Mouse (Mus musculus) liver, postnatal 0 days (tissue): ENCODE measurements around the gene Hsd17b10. TPM values are rescaled to one million over a fixed set of nuclear protein-coding genes. Genes with fewer than 3 reads are reported as not detected.

Source experiments
- ATAC-seq: fragments of 200-750 bp; cut with Nextera tagmentation; 2 replicates; pipeline ENCODE4 v1.8.0; 2017; ENCODE audit warnings: mild to moderate bottlenecking, moderate library complexity
- DNase-seq: peaks from one replicate; pipeline ENCODE4 v3.0.0-alpha.2; 2016
- H3K27ac ChIP-seq: fragments of 300-500 bp; sonication (generic); 2 replicates; pipeline ENCODE4 v1.5.1; 2014; ENCODE audit warnings: antibody characterized with exemption, moderate library complexity, mild to moderate bottlenecking, low read depth
- H3K27me3 ChIP-seq: fragments of 300-500 bp; sonication (generic); 2 replicates; pipeline ENCODE4 v1.6.1; 2014; ENCODE audit warnings: low read length, control low read depth, mixed read lengths; ENCODE audit not compliant: insufficient read depth
- H3K36me3 ChIP-seq: fragments of 300-500 bp; sonication (generic); replicated peaks from 2 replicates; pipeline ENCODE4 v1.6.1; 2014; ENCODE audit warnings: mild to moderate bottlenecking, control low read depth, low read length, moderate library complexity, mixed read lengths; ENCODE audit not compliant: insufficient read depth
- H3K4me1 ChIP-seq: fragments of 300-500 bp; sonication (generic); 2 replicates; pipeline ENCODE4 v1.6.1; 2014; ENCODE audit warnings: antibody characterized with exemption, mild to moderate bottlenecking, control low read depth; ENCODE audit not compliant: insufficient read depth
- H3K4me2 ChIP-seq: fragments of 300-500 bp; sonication (generic); 2 replicates; pipeline ENCODE4 v1.6.1; 2014; ENCODE audit warnings: low read depth, mild to moderate bottlenecking, low read length, moderate library complexity, mixed read lengths
- H3K4me3 ChIP-seq: fragments of 300-500 bp; sonication (generic); 2 replicates; pipeline ENCODE4 v1.5.1; 2014; ENCODE audit warnings: low read depth, low read length
- H3K9ac ChIP-seq: fragments of 300-500 bp; sonication (generic); replicated peaks from 2 replicates; pipeline ENCODE4 v1.6.1; 2014; ENCODE audit warnings: mild to moderate bottlenecking, moderate library complexity
- H3K9me3 ChIP-seq: fragments of 300-500 bp; sonication (generic); 2 replicates; pipeline ENCODE4 v1.6.1; 2016; ENCODE audit warnings: mild to moderate bottlenecking, control low read depth, low read length, mixed read lengths
- CTCF ChIP-seq: sonication (generic); IDR thresholded peaks from 2 replicates; pipeline ENCODE4 v1.5.1; 2016; ENCODE audit warnings: antibody characterized with exemption, low read depth
- EP300 ChIP-seq: IDR thresholded peaks from 2 replicates; pipeline ENCODE4 v1.6.1; 2016; ENCODE audit warnings: antibody characterized with exemption, low read depth, mild to moderate bottlenecking
- WGBS: fragments of 180-500 bp; shearing (Covaris S2); extraction: QIAGEN DNeasy Blood & Tissue Kit; methylation state at CpG from one replicate; pipeline ENCODE4 v1.1.7; 2014; ENCODE audit not compliant: insufficient replicate concordance; 5-methylcytosine and 5-hydroxymethylcytosine counted together
- polyA plus RNA-seq: library from polyadenylated mRNA; unstranded; fragments of >200 nt; fragmentation: Nextera tagmentation; extraction: Ambion mirVana; gene quantifications from 2 replicates; pipeline ENCODE4 v1.2.1, GENCODE M21; 2015

Hsd17b10 gene
- polyA plus RNA-seq, 1 experiment from 2014 or later, result 197 TPM

GRCm38 (mm10) chrX:152015752-152016150, 14.1 kb downstream of the Hsd17b10 start:
- TF ChIP-seq CTCF, result peak; percentile 26; the same call in 1 of the 2 replicates
- TF ChIP-seq EP300, result no peak
- Histone ChIP-seq H3K9me3 (no peaks in the 10 kb centered on the region), H3K9ac (peak overlapping the region; percentile 74), H3K36me3 (no peaks in the 10 kb centered on the region), H3K27ac (peak overlapping the region; percentile 89), H3K4me2 (peak overlapping the region; percentile 81), H3K27me3 (no peaks in the 10 kb centered on the region), H3K4me1 (no peaks in the 10 kb centered on the region), H3K4me3 (peak overlapping the region; percentile 62)
- DNase-seq (no peak), ATAC-seq (peak; percentile 8; the same call in 1 of the 2 replicates)
- WGBS, result 20% methylated on average over 11 of the region's 11 CpGs

- Histone ChIP-seq H3K36me3 (no peaks in the 10 kb centered on the region), H3K27me3 (no peaks in the 10 kb centered on the region), H3K27ac (peak within 1 kb of the TSS; percentile 89), H3K4me1 (no peaks in the 10 kb centered on the region), H3K4me3 (peak within 1 kb of the TSS; percentile 62), H3K9me3 (no peaks in the 10 kb centered on the region), H3K4me2 (peak within 1 kb of the TSS; percentile 81), H3K9ac (peak within 1 kb of the TSS; percentile 74)
- ATAC-seq (peak; percentile 96), DNase-seq (peak; percentile 89)
- TF ChIP-seq CTCF, result no peak
- peak; percentile 69; the same call in 1 of the 2 replicates for TF ChIP-seq EP300
- WGBS, result 22% methylated on average over 64 of the region's 64 CpGs
Measured at GRCm38 (mm10) chrX:152016151-152017145, 14.8 kb downstream of the Hsd17b10 start, which contains the start of the genes Ribc1 and Smc1a. Gene Ribc1, minus strand, starts transcription at chrX:152016295. Gene Smc1a, plus strand, starts transcription at chrX:152016428.

DNA sequence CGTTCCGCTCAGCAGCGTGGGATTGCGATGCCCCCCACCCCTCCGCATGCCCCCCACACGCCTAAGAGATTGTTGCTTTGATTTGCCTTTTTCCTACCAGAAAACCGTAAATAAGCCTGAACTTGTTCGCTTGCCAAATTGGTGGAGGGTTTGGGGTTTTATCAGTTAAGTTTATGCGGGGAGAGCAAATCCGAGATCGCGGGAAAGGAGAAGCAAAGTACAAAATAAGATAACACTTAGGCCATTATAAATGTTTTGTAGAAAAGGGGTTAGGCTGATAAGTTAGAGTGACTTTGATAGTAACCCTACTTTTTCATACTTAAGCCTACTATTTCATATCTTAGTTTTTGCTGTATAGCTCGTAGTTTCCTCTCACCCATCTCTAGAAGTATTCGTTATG, 15.5 kb downstream of the Hsd17b10 start:
- no peak for ATAC-seq
- no peaks in the 10 kb centered on the region for H3K9me3 ChIP-seq
- no peaks in the 10 kb centered on the region for H3K27me3 ChIP-seq
- TF ChIP-seq CTCF (no peak), EP300 (no peak)
- 17% methylated on average over 14 of the region's 14 CpGs for WGBS
- no peaks in the 10 kb centered on the region for H3K4me1 ChIP-seq
- H3K9ac ChIP-seq, result peak overlapping the region; percentile 74
- H3K36me3 ChIP-seq, result no peaks in the 10 kb centered on the region
- H3K4me2 ChIP-seq, result peak overlapping the region; percentile 81
- no peak for DNase-seq
- H3K4me3 ChIP-seq, result peak overlapping the region; percentile 62
- H3K27ac ChIP-seq, result peak overlapping the region; percentile 89

GRCm38 (mm10) chrX:152019294-152019693, 17.6 kb downstream of the Hsd17b10 start:
- Histone ChIP-seq H3K9me3 (no peaks in the 10 kb centered on the region), H3K9ac (no peak overlapping the region), H3K4me2 (peak overlapping the region; percentile 50), H3K36me3 (peaks cover 4% of the 10 kb centered on the region), H3K4me3 (no peak overlapping the region), H3K27me3 (no peaks in the 10 kb centered on the region), H3K4me1 (no peaks in the 10 kb centered on the region), H3K27ac (no peak overlapping the region)
- DNase-seq (peak; percentile 15), ATAC-seq (no peak)
- TF ChIP-seq CTCF (no peak), EP300 (peak; percentile 23; the same call in 1 of the 2 replicates)
- WGBS, result 56% methylated on average over 2 of the region's 2 CpGs

DNA sequence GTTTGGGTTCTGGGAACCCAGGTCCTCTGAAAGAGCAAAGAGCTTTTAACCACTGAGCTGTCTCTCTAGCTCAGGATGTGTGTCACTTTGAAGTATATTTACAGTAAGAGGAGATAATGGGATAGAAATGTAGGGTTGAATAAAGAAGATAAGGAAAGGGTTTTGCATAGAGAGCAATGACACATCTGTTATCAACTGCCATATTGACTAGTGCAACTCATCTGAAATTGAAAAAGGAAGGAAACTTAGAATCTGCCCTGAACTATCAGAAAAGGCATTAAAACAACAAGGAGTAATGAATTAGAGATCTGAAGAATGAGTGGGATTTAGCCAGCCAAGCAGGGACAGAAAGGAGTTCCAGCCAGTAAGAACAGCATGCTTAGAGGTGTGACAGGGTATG, 38.2 kb downstream of the Hsd17b10 start:
- Histone ChIP-seq H3K4me2 (no peak overlapping the region), H3K4me3 (no peak overlapping the region)

GRCm38 (mm10) chrX:152047230-152047629, 45.6 kb downstream of the Hsd17b10 start:
- no peak for ATAC-seq
- no peaks in the 10 kb centered on the region for H3K27me3 ChIP-seq
- H3K9ac ChIP-seq, result no peak overlapping the region
- no peak overlapping the region for H3K27ac ChIP-seq
- DNase-seq, result no peak
- no peaks in the 10 kb centered on the region for H3K9me3 ChIP-seq
- no peak overlapping the region for H3K4me2 ChIP-seq
- TF ChIP-seq EP300 (no peak), CTCF (no peak)
- peaks cover 29% of the 10 kb centered on the region; the same call in 1 of the 2 replicates for H3K36me3 ChIP-seq
- no peak overlapping the region for H3K4me3 ChIP-seq
- no peaks in the 10 kb centered on the region for H3K4me1 ChIP-seq

More for the DNA sequence above, 38.2 kb downstream of the Hsd17b10 start:
- Histone ChIP-seq H3K9me3 (no peaks in the 10 kb centered on the region), H3K36me3 (peaks cover 17% of the 10 kb centered on the region), H3K27ac (no peak overlapping the region), H3K27me3 (no peaks in the 10 kb centered on the region; the same call in 1 of the 2 replicates), H3K4me1 (no peaks in the 10 kb centered on the region), H3K9ac (no peak overlapping the region)
- ATAC-seq (peak; percentile 66), DNase-seq (no peak)
- TF ChIP-seq CTCF, result no peak
- peak; percentile 32; the same call in 1 of the 2 replicates for TF ChIP-seq EP300
